In the genomic region with DNA sequence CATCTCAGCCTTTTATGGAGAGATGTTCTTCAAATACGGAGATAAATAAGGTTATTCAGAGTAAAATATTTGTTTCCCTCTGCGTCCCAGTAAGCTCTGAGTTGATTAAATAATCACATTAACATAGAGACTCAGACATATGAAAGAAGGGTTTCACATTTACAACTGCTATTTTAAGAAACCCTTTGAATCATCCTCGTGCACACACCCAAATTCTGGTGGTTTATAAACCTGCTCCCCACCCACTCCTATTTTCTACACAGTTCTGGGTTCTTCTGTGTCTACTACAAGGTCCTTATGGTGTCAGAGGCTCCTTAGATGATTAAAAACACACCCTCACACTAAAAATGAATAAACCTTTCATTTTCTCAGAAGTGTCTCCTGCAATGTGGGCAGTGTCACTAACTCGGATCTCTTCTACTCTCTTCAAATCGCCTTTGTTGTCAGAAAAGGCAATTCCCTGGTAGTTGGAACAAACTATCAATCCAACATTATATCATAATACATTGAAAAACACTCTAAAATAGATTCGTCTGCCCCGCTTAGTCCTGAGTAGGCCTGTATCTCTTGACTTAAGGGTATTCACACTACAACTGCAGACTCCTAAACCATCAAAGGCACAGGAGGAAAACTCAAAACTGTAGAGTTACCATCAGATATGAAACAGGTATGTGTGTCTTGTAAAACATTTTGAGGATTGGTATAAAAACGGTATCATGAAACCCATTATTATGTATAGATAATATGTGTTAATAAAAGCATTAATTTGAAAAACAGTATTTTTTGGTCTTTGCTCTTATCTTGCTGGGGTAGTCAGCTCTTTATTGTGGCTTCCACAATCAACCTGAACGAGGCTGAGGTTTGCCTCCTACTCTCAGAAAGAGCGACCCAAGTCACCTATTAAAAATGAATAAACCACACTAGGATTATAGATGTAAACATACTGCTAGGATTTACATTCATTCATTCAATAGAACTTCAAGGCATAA, we compare ENCODE assay signal across 27 mouse cellular contexts. TPM values are rescaled to one million over a fixed set of nuclear protein-coding genes. Genes with fewer than 3 reads are reported as not detected.
DNase-seq lines count a peak whose midpoint lies in the region; ATAC-seq and TF ChIP-seq lines count a peak whose summit lies in the region.
"Had no signal": no experiment of that assay in that cellular context is flagged by ENCODE, and none has a peak within 500 bp of the region (broad histone marks: within the 10 kb centered on the region; RNA-seq: fewer than 3 reads in every experiment).

No protein-coding gene starts in this region.

- 86% methylated on average over 10 of the region's 10 CpGs for WGBS in hindbrain, embryonic 10.5 days

- ATAC-seq in frontal cortex, adult (ENCODE audit: low TSS enrichment) = 0 out of 2 replicates have a peak, but pooled peaks have one; percentile 31
- no peak for ATAC-seq in megakaryocyte progenitor cell, adult 5-6 weeks (replicated peaks; ENCODE audit: poor library complexity)
- ATAC-seq: forebrain, embryonic 13.5 days; midbrain, embryonic 13.5 days had no signal

- no peaks in the 10 kb centered on the region for H3K9me3 ChIP-seq in hindbrain, embryonic 10.5 days
- H3K9me3 ChIP-seq: forebrain, embryonic 13.5 days; hindbrain, embryonic 13.5 days; kidney, embryonic 15.5 days; limb, embryonic 12.5 days; midbrain, embryonic 13.5 days had no signal

- H3K79me2 ChIP-seq in myocyte (ENCODE audit: control insufficient read depth, insufficient read depth) = no peaks in the 10 kb centered on the region

- TF ChIP-seq POLR2A in myocyte (IDR thresholded peaks at IDR 0.05; ENCODE audit: insufficient read length, low read depth) = no peak

- no peaks in the 10 kb centered on the region for H3K4me1 ChIP-seq in hindbrain, embryonic 10.5 days (replicated peaks)
- H3K4me1 ChIP-seq: forebrain, embryonic 13.5 days; hindbrain, embryonic 13.5 days; kidney, embryonic 15.5 days; limb, embryonic 12.5 days; midbrain, embryonic 13.5 days had no signal

- no peak overlapping the region for H3K4me3 ChIP-seq in myocyte
- H3K4me3 ChIP-seq in hindbrain, embryonic 10.5 days = no peak overlapping the region
- H3K4me3 ChIP-seq: forebrain, embryonic 13.5 days; hindbrain, embryonic 13.5 days; kidney, embryonic 15.5 days; left cerebral cortex, adult 2 months; limb, embryonic 12.5 days; midbrain, embryonic 13.5 days had no signal

- H3ac ChIP-seq in myocyte (ENCODE audit: control insufficient read depth, insufficient read length) = no peak overlapping the region

- no peaks in the 10 kb centered on the region for H3K36me3 ChIP-seq in myocyte (ENCODE audit: control insufficient read depth, insufficient read depth)
- H3K36me3 ChIP-seq in hindbrain, embryonic 10.5 days = no peaks in the 10 kb centered on the region
- H3K36me3 ChIP-seq: hindbrain, embryonic 13.5 days; kidney, embryonic 15.5 days; limb, embryonic 12.5 days; midbrain, embryonic 13.5 days had no signal

- DNase-seq in frontal cortex, postnatal 14 days (ENCODE audit: low spot score in 2 of 2) = no peak
- DNase-seq in CD4-positive helper T cell, adult 2 months (ENCODE audit: low read depth, low spot score) = peak; percentile 65
- DNase-seq in T-cell, adult 2 months (ENCODE audit: low spot score) = peak; percentile 34
- no peak for DNase-seq in hindbrain, embryonic 10.5 days (ENCODE audit: low spot score)
- no peak for DNase-seq in lung, postnatal 4 days
- DNase-seq: adrenal gland, postnatal 10 days; cerebellum, adult 11-12 months; cerebellum, postnatal 10 days; gastrocnemius, postnatal 25 days; heart, postnatal 36 days; kidney, adult 18-20 months; kidney, postnatal 25 days; lung, postnatal 36 days; right cerebral cortex, adult 18-20 months; thymus, postnatal 36 days had no signal

- H3K4me2 ChIP-seq in myocyte (ENCODE audit: low read depth) = peak overlapping the region; percentile 24
- H3K4me2 ChIP-seq: forebrain, embryonic 13.5 days; heart, embryonic 11.5 days; hindbrain, embryonic 13.5 days; kidney, embryonic 15.5 days; limb, embryonic 12.5 days; midbrain, embryonic 13.5 days had no signal

- no peak overlapping the region for H3K27ac ChIP-seq in hindbrain, embryonic 10.5 days
- H3K27ac ChIP-seq: forebrain, embryonic 13.5 days; hindbrain, embryonic 13.5 days; kidney, embryonic 15.5 days; left cerebral cortex, adult 2 months; limb, embryonic 12.5 days; midbrain, embryonic 13.5 days had no signal

- H3K27me3 ChIP-seq in myocyte (ENCODE audit: control insufficient read depth, insufficient read depth, insufficient read length) = no peaks in the 10 kb centered on the region
- H3K27me3 ChIP-seq in hindbrain, embryonic 10.5 days (ENCODE audit: insufficient read depth, poor library complexity, severe bottlenecking) = no peaks in the 10 kb centered on the region
- H3K27me3 ChIP-seq: forebrain, embryonic 13.5 days; hindbrain, embryonic 13.5 days; kidney, embryonic 15.5 days; limb, embryonic 12.5 days; midbrain, embryonic 13.5 days had no signal

TF ChIP-seq in myocyte, 11 proteins besides CTCF, POLR2A, EP300 and RAD21:
- no peak for TF ChIP-seq USF1 (IDR thresholded peaks at IDR 0.05; ENCODE audit: low read depth)
- TF ChIP-seq CEBPB (IDR thresholded peaks at IDR 0.05; ENCODE audit: insufficient read depth, poor library complexity, severe bottlenecking) = no peak
- no peak for TF ChIP-seq REST (IDR thresholded peaks at IDR 0.05; ENCODE audit: insufficient read depth, insufficient read length)
- TF ChIP-seq MYOG (IDR thresholded peaks at IDR 0.05; ENCODE audit: control insufficient read depth in 1 of 3, insufficient read depth in 1 of 3, insufficient read length in 2 of 3, low read depth in 2 of 3) = no peak
- TF ChIP-seq SRF (IDR thresholded peaks at IDR 0.05; ENCODE audit: control insufficient read depth, insufficient read length, low read depth) = no peak
- TF ChIP-seq POLR2AphosphoS2 (IDR thresholded peaks at IDR 0.05; ENCODE audit: insufficient read length, low read depth) = no peak
- TF ChIP-seq E2F4 (IDR thresholded peaks at IDR 0.05; ENCODE audit: insufficient read depth) = no peak
- no peak for TF ChIP-seq MYOD1 (IDR thresholded peaks at IDR 0.05; ENCODE audit: control insufficient read depth in 1 of 3, insufficient read length in 2 of 3, low read depth in 2 of 3)

RNA-seq across cellular contexts. Expression of a gene that starts 57.3 kb away (rescaled TPM):
- polyA plus RNA-seq in myocyte (2012; fragmentation: generic; extraction: Trizol) = not detected
- polyA plus RNA-seq in hindbrain, embryonic 10.5 days (2016; fragmentation: Nextera tagmentation; extraction: Ambion mirVana) = 0.61 and 0.67 TPM in 2 replicates
- total RNA-seq in megakaryocyte progenitor cell, adult 5-6 weeks (2015) = 1.8 and 2.8 TPM in 2 replicates
- 0.88 and 1.3 TPM in 2 replicates for total RNA-seq in megakaryocyte progenitor cell, adult 5-6 weeks (2017)
- polyA plus RNA-seq: C2C12 had no signal

RNA-seq across cellular contexts. Expression of a gene that starts 57.7 kb away (rescaled TPM):
- not detected for polyA plus RNA-seq in myocyte (2012; fragmentation: generic; extraction: Trizol)
- polyA plus RNA-seq in hindbrain, embryonic 10.5 days (2016; fragmentation: Nextera tagmentation; extraction: Ambion mirVana) = 1.2 and 1.8 TPM in 2 replicates
- 1.6 and 3.0 TPM in 2 replicates for total RNA-seq in megakaryocyte progenitor cell, adult 5-6 weeks (2015)
- 0.21 and 0.84 TPM in 2 replicates for total RNA-seq in megakaryocyte progenitor cell, adult 5-6 weeks (2017)
- total RNA-seq: liver, adult 2 months had no signal
- polyA plus RNA-seq: C2C12; liver, adult 2 months had no signal

Comparison
In these comparisons a context has a peak if more than half of its experiments do, and no peak if none do; other contexts are left out.
1. DNase-seq: peak in CD4-positive helper T cell, adult 2 months (single experiment) and T-cell, adult 2 months (single experiment); none in frontal cortex, postnatal 14 days (0 of 2), hindbrain, embryonic 10.5 days (single experiment) and lung, postnatal 4 days (0 of 2).